Mouse (Mus musculus) MEL (cell line): Measurements from ENCODE around the gene Tcea2. TPM values are rescaled to one million over a fixed set of nuclear protein-coding genes. Genes with fewer than 3 reads are reported as not detected.

ENCODE experiments used
- DNase-seq: peaks from one replicate; pipeline ENCODE4 v3.0.0; 2011; ENCODE audit warnings: low read depth, low spot score
- H3K27ac ChIP-seq: 2 replicates; pipeline ENCODE4 v1.5.1; 2012; ENCODE audit warnings: low read depth, mild to moderate bottlenecking, control low read depth, low read length, moderate library complexity; ENCODE audit not compliant: control insufficient read depth
- H3K27me3 ChIP-seq, 2 experiments: fragments of 150-350 bp in 1 of 2; sonication (generic) in 1 of 2; 2 replicates each; pipeline ENCODE4 v1.6.1; 2012; ENCODE audit warnings: low read length in 2 of 2, mild to moderate bottlenecking in 2 of 2, improper control_type of control experiment in 1 of 2, moderate library complexity in 1 of 2; ENCODE audit not compliant: insufficient read depth in 2 of 2, control insufficient read depth in 1 of 2
- H3K36me3 ChIP-seq, 2 experiments: 2 replicates each; pipeline ENCODE4 v1.6.1; 2012 to 2014; ENCODE audit warnings: low read length in 2 of 2, improper control_type of control experiment in 1 of 2, inconsistent platforms in 1 of 2, mild to moderate bottlenecking in 1 of 2; ENCODE audit not compliant: insufficient read depth in 2 of 2, control insufficient read depth in 1 of 2
- H3K4me1 ChIP-seq, 2 experiments: fragments of 150-350 bp in 1 of 2; sonication (generic) in 1 of 2; 2 replicates each; pipeline ENCODE4 v1.6.1; 2012; ENCODE audit warnings: low read length in 2 of 2, improper control_type of control experiment in 1 of 2, mild to moderate bottlenecking in 1 of 2; ENCODE audit not compliant: insufficient read depth in 2 of 2, control insufficient read depth in 1 of 2
- H3K4me3 ChIP-seq, 2 experiments: fragments of 150-350 bp in 1 of 2; sonication (generic) in 1 of 2; 2 replicates each; pipeline ENCODE4 v1.5.1; 2012; ENCODE audit warnings: low read depth in 2 of 2, low read length in 2 of 2, mild to moderate bottlenecking in 2 of 2, moderate library complexity in 2 of 2, control low read depth in 1 of 2, improper control_type of control experiment in 1 of 2; ENCODE audit not compliant: control insufficient read depth in 1 of 2, insufficient read depth in 1 of 2
- H3K79me2 ChIP-seq: 2 replicates; pipeline ENCODE4 v1.6.1; 2012; ENCODE audit warnings: mild to moderate bottlenecking, low read length, moderate library complexity; ENCODE audit not compliant: control insufficient read depth, poor library complexity, insufficient read depth
- H3K9ac ChIP-seq: 2 replicates; pipeline ENCODE4 v1.6.1; 2012; ENCODE audit warnings: low read depth, mild to moderate bottlenecking, control low read depth, low read length, moderate library complexity; ENCODE audit not compliant: control insufficient read depth, poor library complexity, severe bottlenecking
- H3K9me3 ChIP-seq: fragments of 150-350 bp; sonication (generic); replicated peaks from 2 replicates; pipeline ENCODE4 v1.6.1; 2012; ENCODE audit warnings: mild to moderate bottlenecking, low read length, improper control_type of control experiment, moderate library complexity; ENCODE audit not compliant: insufficient read depth
- CHD1 ChIP-seq: IDR thresholded peaks from 2 replicates; pipeline ENCODE4 v1.6.1; 2012; ENCODE audit warnings: low read depth, mild to moderate bottlenecking, inconsistent platforms, low read length, improper control_type of control experiment
- CHD2 ChIP-seq: IDR thresholded peaks from 2 replicates; pipeline ENCODE4 v1.6.1; 2011; ENCODE audit warnings: low read length, improper control_type of control experiment
- CTCF ChIP-seq, 3 experiments: IDR thresholded peaks in 2 of 3; conservative IDR thresholded peaks in 1 of 3; 2 replicates each; pipeline ENCODE4 v1.5.1; 2011 to 2012; ENCODE audit warnings: low read length in 3 of 3, low read depth in 2 of 3, mild to moderate bottlenecking in 2 of 3, improper control_type of control experiment in 1 of 3, inconsistent platforms in 1 of 3, mixed read lengths in 1 of 3, moderate library complexity in 1 of 3; ENCODE audit not compliant: control insufficient read depth in 1 of 3, insufficient read depth in 1 of 3, poor library complexity in 1 of 3, severe bottlenecking in 1 of 3
- E2F4 ChIP-seq: IDR thresholded peaks from 2 replicates; pipeline ENCODE4 v1.6.1; 2011; ENCODE audit warnings: low read depth, low read length, improper control_type of control experiment, borderline replicate concordance
- ELF1 ChIP-seq: IDR thresholded peaks from 2 replicates; pipeline ENCODE4 v1.6.1; 2014; ENCODE audit warnings: low read depth, mild to moderate bottlenecking, inconsistent platforms, low read length, improper control_type of control experiment, moderate library complexity
- EP300 ChIP-seq, 2 experiments: IDR thresholded peaks; 2 replicates each; pipeline ENCODE4 v1.6.1; 2011; ENCODE audit warnings: improper control_type of control experiment in 2 of 2, low read length in 2 of 2, low read depth in 1 of 2, mild to moderate bottlenecking in 1 of 2
- ETS1 ChIP-seq: IDR thresholded peaks from 2 replicates; pipeline ENCODE4 v1.6.1; 2012; ENCODE audit warnings: low read depth, mild to moderate bottlenecking, inconsistent platforms, low read length, improper control_type of control experiment, moderate library complexity
- GATA1 ChIP-seq: IDR thresholded peaks from 2 replicates; pipeline ENCODE4 v1.6.1; 2011; ENCODE audit warnings: low read depth, low read length, improper control_type of control experiment
- JUND ChIP-seq: IDR thresholded peaks from 2 replicates; pipeline ENCODE4 v1.6.1; 2011; ENCODE audit warnings: low read depth, mild to moderate bottlenecking, improper control_type of control experiment, low read length
- MAFK ChIP-seq: IDR thresholded peaks from 2 replicates; pipeline ENCODE4 v1.6.1; 2011; ENCODE audit warnings: low read depth, mild to moderate bottlenecking, low read length, improper control_type of control experiment, borderline replicate concordance
- MAX ChIP-seq: IDR thresholded peaks from 2 replicates; pipeline ENCODE4 v1.6.1; 2011; ENCODE audit warnings: low read length, improper control_type of control experiment
- MAZ ChIP-seq: IDR thresholded peaks from 2 replicates; pipeline ENCODE4 v1.6.1; 2012; ENCODE audit warnings: low read depth, mild to moderate bottlenecking, inconsistent platforms, low read length, improper control_type of control experiment
- MEF2A ChIP-seq: IDR thresholded peaks from 2 replicates; pipeline ENCODE4 v1.6.1; 2014; ENCODE audit warnings: low read depth, mild to moderate bottlenecking, inconsistent platforms, low read length, improper control_type of control experiment; ENCODE audit not compliant: poor library complexity, insufficient replicate concordance, severe bottlenecking; ENCODE audit errors: extremely low read depth
- MYB ChIP-seq: IDR thresholded peaks from 2 replicates; pipeline ENCODE4 v1.6.1; 2011; ENCODE audit warnings: mild to moderate bottlenecking, low read depth, low read length, improper control_type of control experiment
- NRF1 ChIP-seq: IDR thresholded peaks from 2 replicates; pipeline ENCODE4 v1.6.1; 2014; ENCODE audit warnings: low read depth, mild to moderate bottlenecking, inconsistent platforms, low read length, improper control_type of control experiment, moderate library complexity; ENCODE audit not compliant: poor library complexity, insufficient read depth, severe bottlenecking
- POLR2A ChIP-seq, 2 experiments: IDR thresholded peaks; 2 replicates each; pipeline ENCODE4 v1.6.1; 2011 to 2012; ENCODE audit warnings: low read length in 2 of 2, mild to moderate bottlenecking in 2 of 2, control low read depth in 1 of 2, improper control_type of control experiment in 1 of 2, low read depth in 1 of 2, moderate library complexity in 1 of 2; ENCODE audit not compliant: control insufficient read depth in 1 of 2, insufficient read depth in 1 of 2, poor library complexity in 1 of 2
- POLR2AphosphoS5 ChIP-seq: IDR thresholded peaks from 2 replicates; pipeline ENCODE4 v1.6.1; 2012; ENCODE audit warnings: low read depth, borderline replicate concordance, mild to moderate bottlenecking, inconsistent platforms, low read length, moderate library complexity, mixed read lengths
- RCOR1 ChIP-seq: IDR thresholded peaks from 2 replicates; pipeline ENCODE4 v1.6.1; 2012; ENCODE audit warnings: low read depth, mild to moderate bottlenecking, inconsistent platforms, low read length, improper control_type of control experiment
- SIN3A ChIP-seq: IDR thresholded peaks from 2 replicates; pipeline ENCODE4 v1.6.1; 2012; ENCODE audit warnings: low read length, improper control_type of control experiment, inconsistent platforms
- TAL1 ChIP-seq: IDR thresholded peaks from 2 replicates; pipeline ENCODE4 v1.6.1; 2012; ENCODE audit warnings: mild to moderate bottlenecking, inconsistent platforms, low read length, moderate library complexity, mixed read lengths
- TBP ChIP-seq: IDR thresholded peaks from 2 replicates; pipeline ENCODE4 v1.8.0; 2011; ENCODE audit warnings: low read depth, low read length, improper control_type of control experiment
- TCF12 ChIP-seq: IDR thresholded peaks from 2 replicates; pipeline ENCODE4 v1.6.1; 2014; ENCODE audit warnings: low read depth, mild to moderate bottlenecking, inconsistent platforms, low read length, improper control_type of control experiment, moderate library complexity
- UBTF ChIP-seq: IDR thresholded peaks from 2 replicates; pipeline ENCODE4 v1.6.1; 2012; ENCODE audit warnings: low read depth, mild to moderate bottlenecking, inconsistent platforms, low read length, improper control_type of control experiment, moderate library complexity, borderline replicate concordance; ENCODE audit not compliant: insufficient read depth
- USF1 ChIP-seq: IDR thresholded peaks from 2 replicates; pipeline ENCODE4 v1.6.1; 2014; ENCODE audit warnings: low read depth, mild to moderate bottlenecking, inconsistent platforms, low read length, improper control_type of control experiment, moderate library complexity
- USF2 ChIP-seq, 2 experiments: IDR thresholded peaks; 2 replicates each; pipeline ENCODE4 v1.6.1; 2011 to 2012; ENCODE audit warnings: improper control_type of control experiment in 2 of 2, low read length in 2 of 2, borderline replicate concordance in 1 of 2, inconsistent platforms in 1 of 2, low read depth in 1 of 2, mild to moderate bottlenecking in 1 of 2; ENCODE audit not compliant: insufficient read depth in 1 of 2
- ZKSCAN1 ChIP-seq: IDR thresholded peaks from 2 replicates; pipeline ENCODE4 v1.6.1; 2012; ENCODE audit warnings: low read depth, mild to moderate bottlenecking, inconsistent platforms, low read length, improper control_type of control experiment, moderate library complexity
- ZNF384 ChIP-seq: IDR thresholded peaks from 2 replicates; pipeline ENCODE4 v1.6.1; 2012; ENCODE audit warnings: low read depth, mild to moderate bottlenecking, inconsistent platforms, low read length, improper control_type of control experiment
- polyA plus RNA-seq, 2 experiments: library from polyadenylated mRNA; stranded (reverse) in 1 of 2; unstranded in 1 of 2; fragments of >175 nt in 1 of 2; fragments of >200 nt in 1 of 2; gene quantifications; 2 replicates each; pipeline versions ENCODE4 v1.2.1 to v1.2.4; 2012; ENCODE audit warnings: low replicate concordance in 2 of 2, low read depth in 1 of 2; ENCODE audit not compliant: insufficient read length in 2 of 2, insufficient read depth in 1 of 2, missing spikeins in 1 of 2
- total RNA-seq: library from RNA; depleted of rRNA; stranded (reverse); fragments of 300-350 nt; gene quantifications from 2 replicates; pipeline ENCODE4 v1.2.3, GENCODE M21; 2012

The Tcea2 gene
- total and polyA plus RNA-seq, 3 experiments, result 6.7 to 17.0 TPM; not detected in 1

- H3K4me1 ChIP-seq, result peaks cover 2 to 10% of the 10 kb centered on the region in 2 experiments; a peak in 2 of 4 replicates
- no peaks in the 10 kb centered on the region for H3K9me3 ChIP-seq
- H3K36me3 ChIP-seq, result 0 out of 4 replicates have a peak, but pooled peaks cover 0 to 2% of the 10 kb centered on the region in 2 experiments
- DNase-seq, result no peak
- H3K79me2 ChIP-seq, result no peaks in the 10 kb centered on the region
- no peaks in the 10 kb centered on the region for H3K27me3 ChIP-seq
- no peak overlapping the region for H3K27ac ChIP-seq
- H3K4me3 ChIP-seq, result no peak overlapping the region
- no peak overlapping the region for H3K9ac ChIP-seq
- no peak for TF ChIP-seq UBTF
- TF ChIP-seq TAL1, result no peak
- no peak for TF ChIP-seq POLR2A (IDR thresholded peaks at IDR 0.05; ENCODE audit: control insufficient read depth in 1 of 2, insufficient read depth in 1 of 2, low read depth in 1 of 2, low read length in 2 of 2, poor library complexity in 1 of 2)
- TF ChIP-seq ELF1, result no peak
- no peak for TF ChIP-seq ETS1
- no peak for TF ChIP-seq E2F4
- no peak for TF ChIP-seq MAFK
- no peak for TF ChIP-seq USF2 (IDR thresholded peaks at IDR 0.05; ENCODE audit: borderline replicate concordance in 1 of 2, insufficient read depth in 1 of 2, low read depth in 1 of 2, low read length in 2 of 2)
- no peak for TF ChIP-seq SIN3A
- no peak for TF ChIP-seq MAX
- no peak for TF ChIP-seq JUND
- no peak for TF ChIP-seq TBP
- no peak for TF ChIP-seq POLR2AphosphoS5
- no peak for TF ChIP-seq EP300 (IDR thresholded peaks at IDR 0.05; ENCODE audit: low read depth in 1 of 2, low read length in 2 of 2)
- TF ChIP-seq MAZ, result no peak
- no peak for TF ChIP-seq MEF2A
- TF ChIP-seq, all 39 proteins: peak for 0
These were observed 33.6 kb downstream of the Tcea2 start for GRCm38 (mm10) chr2:181713749-181714148.

- no peaks in the 10 kb centered on the region for H3K9me3 ChIP-seq
- 0 out of 4 replicates have a peak, but pooled peaks cover 0 to 2% of the 10 kb centered on the region in 2 experiments for H3K36me3 ChIP-seq
- peak; percentile 12; the same call in 1 of the 2 replicates for TF ChIP-seq GATA1
- TF ChIP-seq TCF12, result no peak
- TF ChIP-seq TBP, result no peak
- TF ChIP-seq ZNF384, result peak; percentile 94
- TF ChIP-seq SIN3A, result no peak
- TF ChIP-seq ELF1, result no peak
- TF ChIP-seq NRF1, result peak; percentile 31; the same call in 1 of the 2 replicates
- no peak for TF ChIP-seq CHD2
- TF ChIP-seq RCOR1, result no peak
- TF ChIP-seq ZKSCAN1, result no peak
- no peak for TF ChIP-seq USF1
- no peak for TF ChIP-seq CHD1
- no peak for TF ChIP-seq ETS1
- TF ChIP-seq E2F4, result no peak
- TF ChIP-seq CTCF (IDR thresholded peaks at IDR 0.05 in 2 of 3, conservative IDR thresholded peaks at IDR 0.05 in 1 of 3; ENCODE audit: control insufficient read depth in 1 of 3, insufficient read depth in 1 of 3, low read depth in 2 of 3, low read length in 3 of 3, poor library complexity in 1 of 3, severe bottlenecking in 1 of 3), result no peak
- TF ChIP-seq EP300 (IDR thresholded peaks at IDR 0.05; ENCODE audit: low read depth in 1 of 2, low read length in 2 of 2), result 0 out of 4 replicates have a peak, but pooled peaks have one; percentile 5 to 7
- TF ChIP-seq TAL1, result no peak
- no peak for TF ChIP-seq MYB
- no peak for TF ChIP-seq USF2 (IDR thresholded peaks at IDR 0.05; ENCODE audit: borderline replicate concordance in 1 of 2, insufficient read depth in 1 of 2, low read depth in 1 of 2, low read length in 2 of 2)
- TF ChIP-seq, all 39 proteins: peak for 4
- Histone ChIP-seq H3K4me3 (peak within 1 kb of the TSS in 1 of 2 experiments; percentile 15; a peak in 1 of 4 replicates), H3K27me3 (no peaks in the 10 kb centered on the region), H3K27ac (no peak within 1 kb of the TSS), H3K9ac (no peak within 1 kb of the TSS), H3K79me2 (no peaks in the 10 kb centered on the region), H3K4me1 (peaks cover 2 to 10% of the 10 kb centered on the region in 2 experiments; a peak in 2 of 4 replicates)
- DNase-seq, result peak; percentile 72
These were observed 34.8 kb downstream of the Tcea2 start, which contains the start of gene Oprl1 for GRCm38 (mm10) chr2:181714903-181715326. Gene Oprl1, plus strand, starts transcription at chr2:181715016.
